Mouse (Mus musculus) erythroblast, embryonic 14.5 days (primary cell): ENCODE measurements around the gene Sult6b1.

Experiments
- GATA1 ChIP-seq: IDR thresholded peaks from 2 replicates; pipeline ENCODE4 v1.6.1; 2012; ENCODE audit warnings: low read length, inconsistent platforms, mixed read lengths
- TAL1 ChIP-seq: IDR thresholded peaks from 3 replicates; pipeline ENCODE4 v1.6.1; 2012; ENCODE audit warnings: low read length, inconsistent platforms, mixed read lengths

- no peak for TF ChIP-seq TAL1
- TF ChIP-seq GATA1: no peak
Measured at GRCm38 (mm10) chr17:78889184-78889583, 17.6 kb downstream of the Sult6b1 start.
